Mouse (Mus musculus) mesoderm, embryonic 11.5 days (tissue): ENCODE results near the gene Smpd1.

Experiments
- DNase-seq: peaks from one replicate; pipeline ENCODE4 v3.0.0-alpha.2; 2012; ENCODE audit warnings: low read depth, low spot score

The Smpd1 gene

DNA sequence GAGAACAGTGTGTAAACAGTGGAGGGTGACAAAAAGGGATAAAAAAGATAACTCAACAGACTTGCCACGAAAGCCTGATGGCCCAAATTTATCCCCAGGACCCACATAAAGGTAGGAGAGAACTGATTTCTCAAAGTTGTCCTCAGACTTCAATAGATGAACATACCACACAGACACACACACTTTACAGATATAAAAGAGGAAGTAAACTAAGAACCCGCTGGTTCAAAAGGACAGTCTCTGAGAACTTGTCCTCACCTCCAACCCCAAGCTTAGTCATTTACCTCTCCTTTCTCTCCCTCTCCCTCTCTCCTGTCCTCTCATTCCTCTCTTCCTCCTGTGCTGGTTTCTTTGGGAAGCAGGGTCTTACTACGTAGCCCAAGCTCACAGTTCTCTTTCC lies 8.2 kb downstream of the Smpd1 start:
- DNase-seq, result no peak

GRCm38 (mm10) chr7:105563367-105563766 lies 9.2 kb downstream of the Smpd1 start:
- DNase-seq, result no peak

GRCm38 (mm10) chr7:105565071-105565836 lies 11.1 kb downstream of the Smpd1 start:
- DNase-seq, result no peak

- no peak for DNase-seq
Measured at GRCm38 (mm10) chr7:105568583-105568982, 14.4 kb downstream of the Smpd1 start.

- DNase-seq, result peak; percentile 66
Measured at GRCm38 (mm10) chr7:105568988-105569471, 14.9 kb downstream of the Smpd1 start.

- DNase-seq, result no peak
Measured at GRCm38 (mm10) chr7:105569512-105570496, 15.6 kb downstream of the Smpd1 start.

DNA sequence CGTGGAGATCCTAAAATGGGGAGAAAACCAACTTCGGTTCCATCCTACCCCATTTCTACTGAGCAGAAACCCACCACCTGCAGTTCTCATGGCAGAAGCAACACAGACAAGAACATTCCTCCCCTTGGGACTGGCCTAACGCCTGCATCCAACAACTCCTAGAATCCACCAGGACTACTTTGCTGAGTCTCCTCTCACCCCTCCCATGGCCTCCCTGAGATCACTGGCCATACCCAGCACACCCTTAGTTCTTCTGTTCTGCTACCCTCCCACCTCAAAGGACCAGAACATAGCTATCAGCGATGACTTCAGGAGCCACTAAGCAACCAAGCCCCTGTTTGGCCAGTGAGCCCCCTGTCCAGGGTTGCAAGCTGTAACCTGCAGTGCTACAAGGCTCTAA lies 16.6 kb downstream of the Smpd1 start:
- DNase-seq, result no peak

- no peak for DNase-seq
Measured at GRCm38 (mm10) chr7:105572949-105573348, 18.8 kb downstream of the Smpd1 start.

- no peak for DNase-seq
Measured at GRCm38 (mm10) chr7:105574537-105574936, 20.4 kb downstream of the Smpd1 start.

DNA sequence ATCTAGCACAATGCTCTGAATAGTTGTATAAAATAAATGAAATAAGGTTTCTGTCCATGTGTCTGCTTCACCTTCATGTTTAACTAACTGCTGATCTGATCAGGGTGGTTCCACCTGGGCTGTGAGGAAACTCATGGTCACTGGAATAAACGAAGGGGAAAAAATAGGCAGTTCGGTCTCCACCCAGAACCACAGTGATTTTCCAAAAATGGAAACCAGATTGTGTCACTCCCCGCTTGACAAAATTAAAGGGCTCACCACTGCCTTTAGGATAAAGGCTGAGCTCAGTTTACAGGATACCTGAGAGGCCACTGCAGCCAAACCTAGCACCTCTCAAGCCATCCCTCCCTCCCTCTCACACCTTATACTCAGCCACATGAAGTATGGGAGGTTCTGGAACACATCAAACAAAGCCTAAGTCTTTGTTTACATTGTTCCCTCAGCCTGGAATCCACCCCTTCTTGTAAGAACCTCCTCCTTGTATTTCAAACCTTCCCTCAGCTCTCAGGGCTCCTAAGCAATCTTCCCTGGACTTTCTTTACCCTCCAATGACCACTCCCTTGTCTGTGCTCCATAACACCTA lies 22.1 kb downstream of the Smpd1 start:
- DNase-seq, result no peak

DNA sequence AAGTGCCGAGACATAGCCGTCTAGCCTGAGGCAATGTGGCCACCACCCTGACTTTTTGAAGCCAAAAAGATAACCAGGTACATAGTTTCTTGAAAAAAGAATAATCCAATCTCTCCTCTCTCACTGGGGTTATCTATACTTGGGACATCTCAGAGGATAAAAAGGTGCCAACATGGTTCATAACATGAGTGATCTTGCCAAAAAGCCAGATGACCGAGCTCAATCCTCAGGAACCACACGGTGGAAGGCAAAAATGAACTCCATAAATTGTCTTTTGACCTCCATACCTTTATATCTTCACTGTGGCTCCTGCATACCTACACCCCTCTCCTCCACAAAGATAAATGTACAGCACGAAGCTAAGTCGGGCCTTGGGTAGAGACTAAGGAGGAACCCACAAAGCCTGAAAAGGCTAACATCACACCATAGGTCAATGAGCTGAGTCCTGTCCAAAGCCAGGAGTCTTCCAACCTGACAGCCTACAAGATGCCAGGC lies 23.3 kb downstream of the Smpd1 start:
- no peak for DNase-seq

GRCm38 (mm10) chr7:105578481-105578880 lies 24.3 kb downstream of the Smpd1 start:
- DNase-seq, result no peak

- peak; percentile 43 for DNase-seq
Measured at GRCm38 (mm10) chr7:105580627-105581089, 26.5 kb downstream of the Smpd1 start.

DNA sequence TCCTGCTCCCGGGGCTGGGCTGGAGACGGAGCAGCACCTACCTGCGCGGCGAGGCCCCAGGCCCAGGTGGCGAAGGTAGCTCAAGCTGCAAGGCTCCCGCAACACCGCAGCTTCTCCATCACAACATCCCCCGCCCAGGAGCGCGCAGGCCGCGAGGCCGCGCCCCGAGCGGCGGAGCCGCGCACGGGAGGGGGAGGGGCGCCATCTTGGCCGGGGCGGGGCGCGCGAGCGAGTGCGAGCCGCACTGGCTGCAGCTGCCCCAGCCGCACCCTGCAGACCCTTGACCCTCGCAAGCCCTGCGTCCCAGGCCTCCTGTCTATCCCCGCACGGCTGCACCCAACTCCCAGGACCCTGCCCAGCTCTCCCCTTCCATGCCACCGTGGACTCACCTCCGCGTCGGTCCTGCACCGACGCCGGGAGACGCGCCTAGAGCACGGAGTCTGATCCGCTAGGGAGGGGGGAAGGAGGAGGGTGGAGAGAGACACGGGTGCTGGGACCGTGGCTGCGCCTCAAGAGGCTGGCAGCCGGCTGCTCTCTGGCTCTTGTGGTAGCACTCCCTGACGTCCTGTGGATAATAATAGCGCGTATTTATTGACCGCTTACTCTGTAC lies 27.0 kb downstream of the Smpd1 start, which contains the start of gene Apbb1:
TSS of gene Apbb1 (minus strand) at position 560 of the 610 bp plus-strand sequence.
- peak; percentile 85 for DNase-seq

GRCm38 (mm10) chr7:105581959-105582358 lies 27.8 kb downstream of the Smpd1 start:
- DNase-seq, result no peak

GRCm38 (mm10) chr7:105588325-105588912 lies 34.3 kb downstream of the Smpd1 start:
- no peak for DNase-seq

GRCm38 (mm10) chr7:105590097-105590496 lies 35.9 kb downstream of the Smpd1 start:
- DNase-seq, result no peak

DNA sequence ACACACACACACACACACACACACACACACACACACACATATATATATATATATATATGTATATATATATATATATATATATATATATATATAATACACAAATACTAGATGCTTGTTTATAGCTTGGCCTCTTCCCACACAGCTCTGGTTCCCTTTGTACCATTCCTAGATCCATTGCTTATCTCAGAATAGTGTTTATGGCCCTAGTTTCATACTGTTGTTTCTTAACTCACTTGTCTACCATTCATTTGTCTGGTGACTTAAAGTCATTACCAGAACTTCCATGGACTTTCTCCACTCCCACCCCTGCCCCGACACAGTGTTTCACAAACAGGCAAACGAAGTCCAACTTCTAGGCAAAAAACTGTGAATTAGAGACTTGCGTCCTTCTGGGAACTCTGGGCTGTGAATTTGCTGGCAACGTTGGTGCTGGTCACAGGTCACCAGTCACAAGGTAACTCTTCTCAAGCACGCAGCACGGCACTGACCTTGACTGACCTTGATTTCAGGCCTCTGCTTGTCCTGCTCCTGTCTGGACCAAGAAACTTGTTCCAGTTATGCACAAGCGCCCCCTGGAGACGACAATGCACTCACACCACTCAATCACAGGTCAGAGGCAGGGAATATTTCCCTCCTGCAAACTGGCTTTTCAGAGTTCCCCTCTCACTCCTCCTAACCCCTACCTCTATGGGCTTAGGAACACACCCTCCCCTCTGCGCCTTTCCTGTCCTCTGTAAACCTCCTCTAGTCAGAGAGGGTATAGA lies 48.9 kb downstream of the Smpd1 start:
- peak; percentile 71 for DNase-seq
